Mouse (Mus musculus) liver, embryonic 16.5 days (tissue): ENCODE data around the gene Clec10a. TPM values are rescaled to one million over a fixed set of nuclear protein-coding genes. Genes with fewer than 3 reads are reported as not detected.

ENCODE experiments used
- ATAC-seq: fragments of 200-750 bp; cut with Nextera tagmentation; 2 replicates; pipeline ENCODE4 v1.8.0; 2017; ENCODE audit warnings: low read depth, mild to moderate bottlenecking, moderate number of reproducible peaks, moderate library complexity
- H3K27ac ChIP-seq: fragments of 300-500 bp; sonication (generic); 2 replicates; pipeline ENCODE4 v1.5.1; 2014; ENCODE audit warnings: mild to moderate bottlenecking, low read length
- H3K27me3 ChIP-seq: fragments of 300-500 bp; sonication (generic); 2 replicates; pipeline ENCODE4 v1.6.1; 2014; ENCODE audit warnings: low read depth, low read length, mixed read lengths; ENCODE audit not compliant: control insufficient read depth, insufficient read depth
- H3K36me3 ChIP-seq: fragments of 300-500 bp; sonication (generic); 2 replicates; pipeline ENCODE4 v1.6.1; 2014; ENCODE audit warnings: mild to moderate bottlenecking; ENCODE audit not compliant: control insufficient read depth, insufficient read depth
- H3K4me1 ChIP-seq: fragments of 300-500 bp; sonication (generic); 2 replicates; pipeline ENCODE4 v1.6.1; 2014; ENCODE audit warnings: low read depth, low read length, mixed read lengths; ENCODE audit not compliant: control insufficient read depth
- H3K4me2 ChIP-seq: fragments of 300-500 bp; sonication (generic); 2 replicates; pipeline ENCODE4 v1.6.1; 2014; ENCODE audit warnings: low read depth, low read length, mixed read lengths
- H3K4me3 ChIP-seq: fragments of 300-500 bp; sonication (generic); 2 replicates; pipeline ENCODE4 v1.5.1; 2014; ENCODE audit warnings: low read depth, mild to moderate bottlenecking, low read length
- H3K9ac ChIP-seq: fragments of 300-500 bp; sonication (generic); 2 replicates; pipeline ENCODE4 v1.6.1; 2014; ENCODE audit warnings: low read depth, low read length
- H3K9me3 ChIP-seq: fragments of 300-500 bp; sonication (generic); replicated peaks from 2 replicates; pipeline ENCODE4 v1.6.1; 2016; ENCODE audit warnings: low read length; ENCODE audit not compliant: control insufficient read depth
- WGBS: fragments of 180-500 bp; shearing (Covaris S2); extraction: QIAGEN DNeasy Blood & Tissue Kit; methylation state at CpG from one replicate; pipeline ENCODE4 v1.1.7; 2014; ENCODE audit not compliant: insufficient replicate concordance; 5-methylcytosine and 5-hydroxymethylcytosine counted together
- polyA plus RNA-seq: library from polyadenylated mRNA; unstranded; fragments of >200 nt; fragmentation: Nextera tagmentation; extraction: Ambion mirVana; gene quantifications from 2 replicates; pipeline ENCODE4 v1.2.1, GENCODE M21; 2015

The Clec10a gene
- polyA plus RNA-seq, 1 experiment from 2014 or later, result 0.63 TPM

DNA sequence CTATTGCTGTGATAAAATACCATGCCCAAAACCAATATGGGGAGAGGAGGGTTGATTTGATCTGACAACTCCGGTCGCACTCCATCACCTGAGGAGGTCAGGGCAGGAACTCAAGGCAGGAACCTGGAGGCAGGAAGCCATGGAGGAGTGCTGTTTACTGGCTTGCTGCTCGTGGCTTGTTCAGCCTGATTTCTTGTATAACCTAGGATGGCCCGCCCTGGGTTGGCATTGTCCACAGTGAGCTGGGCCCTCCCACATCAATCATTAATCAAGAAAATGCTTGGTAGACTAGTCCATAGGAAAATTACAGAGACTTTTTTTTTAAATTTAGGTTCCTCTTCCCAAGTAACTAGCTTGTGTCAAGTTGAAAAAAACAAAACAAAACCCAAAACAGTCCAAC is 18.5 kb downstream of the Clec10a start:
- WGBS, result 58% methylated on average over 4 of the region's 4 CpGs
- Histone ChIP-seq H3K4me2 (no peak overlapping the region), H3K9me3 (no peaks in the 10 kb centered on the region), H3K27me3 (no peaks in the 10 kb centered on the region), H3K4me3 (no peak overlapping the region), H3K9ac (no peak overlapping the region), H3K4me1 (no peaks in the 10 kb centered on the region), H3K36me3 (no peaks in the 10 kb centered on the region), H3K27ac (no peak overlapping the region)
- ATAC-seq, result no peak

DNA sequence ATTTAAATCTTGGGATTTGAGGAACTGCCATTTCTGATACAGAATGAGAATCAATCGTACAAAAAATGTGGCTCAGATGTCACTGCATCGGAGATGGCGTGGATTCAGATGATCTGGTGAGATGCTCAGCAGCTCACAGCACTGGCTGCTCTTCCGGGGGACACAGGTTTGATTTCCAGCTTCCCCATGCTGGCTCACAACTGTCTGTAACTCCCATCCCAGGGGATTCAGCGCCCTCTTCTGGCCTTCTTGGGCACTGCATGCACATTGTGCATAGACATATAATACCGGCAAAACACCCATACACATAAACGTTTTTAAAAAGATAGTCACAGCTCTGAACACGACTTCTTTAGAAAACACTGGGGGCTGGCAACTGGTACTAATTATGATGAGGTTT is 21.6 kb downstream of the Clec10a start:
- H3K36me3 ChIP-seq, result no peaks in the 10 kb centered on the region

DNA sequence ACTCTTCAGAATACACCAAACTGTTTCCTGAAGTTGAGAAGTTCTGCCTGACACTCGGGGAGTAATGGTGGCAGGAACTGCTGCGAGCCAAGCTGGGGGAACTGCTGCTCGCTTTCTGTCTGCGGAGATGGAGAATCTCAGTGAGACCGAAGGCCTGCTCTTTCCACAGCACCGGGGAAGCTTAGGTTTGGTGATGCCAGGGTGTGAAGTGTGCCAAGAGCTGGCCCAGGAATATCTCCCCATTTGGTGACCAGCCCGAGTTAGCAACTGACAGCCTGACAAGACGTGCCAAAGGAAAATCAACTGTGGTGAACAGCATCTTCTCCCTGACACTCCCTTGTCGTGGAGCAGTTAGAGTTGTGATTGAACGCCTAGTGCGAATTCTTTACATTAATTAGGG is 22.3 kb downstream of the Clec10a start:
- 69% methylated on average over 11 of the region's 11 CpGs for WGBS

More for the DNA sequence above, 21.6 kb downstream of the Clec10a start:
- no peaks in the 10 kb centered on the region for H3K27me3 ChIP-seq
- 64% methylated on average over 8 of the region's 8 CpGs for WGBS
- no peak for ATAC-seq
- H3K4me2 ChIP-seq, result no peak overlapping the region
- no peak overlapping the region for H3K4me3 ChIP-seq
- no peaks in the 10 kb centered on the region for H3K4me1 ChIP-seq
- H3K9me3 ChIP-seq, result no peaks in the 10 kb centered on the region
- H3K9ac ChIP-seq, result no peak overlapping the region
- H3K27ac ChIP-seq, result no peak overlapping the region

GRCm38 (mm10) chr11:70178756-70179155 is 22.8 kb downstream of the Clec10a start:
- ATAC-seq, result no peak
- Histone ChIP-seq H3K27me3 (no peaks in the 10 kb centered on the region), H3K9me3 (no peaks in the 10 kb centered on the region), H3K27ac (no peak overlapping the region), H3K4me3 (no peak overlapping the region), H3K9ac (no peak overlapping the region), H3K36me3 (no peaks in the 10 kb centered on the region), H3K4me1 (no peaks in the 10 kb centered on the region), H3K4me2 (no peak overlapping the region)
- 62% methylated on average over 11 of the region's 11 CpGs for WGBS

More for the DNA sequence above, 22.3 kb downstream of the Clec10a start:
- H3K27ac ChIP-seq, result no peak overlapping the region
- H3K36me3 ChIP-seq, result no peaks in the 10 kb centered on the region
- no peaks in the 10 kb centered on the region for H3K4me1 ChIP-seq
- H3K4me2 ChIP-seq, result no peak overlapping the region
- ATAC-seq, result no peak
- no peak overlapping the region for H3K9ac ChIP-seq
- H3K27me3 ChIP-seq, result no peaks in the 10 kb centered on the region
- no peak overlapping the region for H3K4me3 ChIP-seq
- no peaks in the 10 kb centered on the region for H3K9me3 ChIP-seq

GRCm38 (mm10) chr11:70179401-70179800 is 23.4 kb downstream of the Clec10a start:
- H3K4me3 ChIP-seq, result no peak overlapping the region
- 35% methylated on average over 14 of the region's 14 CpGs for WGBS
- no peak overlapping the region for H3K4me2 ChIP-seq
- no peak for ATAC-seq
- H3K9ac ChIP-seq, result no peak overlapping the region
- no peaks in the 10 kb centered on the region for H3K27me3 ChIP-seq
- no peak overlapping the region for H3K27ac ChIP-seq
- no peaks in the 10 kb centered on the region for H3K36me3 ChIP-seq
- no peaks in the 10 kb centered on the region for H3K4me1 ChIP-seq
- no peaks in the 10 kb centered on the region for H3K9me3 ChIP-seq

DNA sequence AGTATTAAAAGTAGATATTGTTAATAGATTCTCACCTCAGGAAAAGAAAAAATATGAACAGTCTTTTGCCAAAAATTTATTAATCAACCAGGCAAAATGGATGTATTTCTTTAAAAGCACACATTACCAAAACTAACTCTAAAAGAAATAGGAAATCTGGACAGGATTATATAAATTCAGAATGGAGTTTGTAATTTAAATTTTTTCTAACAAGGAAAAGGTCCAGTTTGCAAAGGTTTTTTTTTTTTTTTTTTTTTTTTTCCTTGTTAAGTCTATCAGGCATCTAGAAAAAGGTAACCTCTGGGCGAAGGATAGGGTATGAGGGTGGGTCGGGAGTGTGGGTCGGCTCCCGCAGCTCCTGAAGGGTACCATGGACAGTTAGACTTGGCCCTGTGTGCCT is 24.5 kb downstream of the Clec10a start:
- H3K9me3 ChIP-seq, result no peaks in the 10 kb centered on the region
- no peak overlapping the region for H3K9ac ChIP-seq
- no peak overlapping the region for H3K27ac ChIP-seq
- H3K36me3 ChIP-seq, result no peaks in the 10 kb centered on the region
- WGBS, result 58% methylated on average over 4 of the region's 4 CpGs
- no peak overlapping the region for H3K4me3 ChIP-seq
- no peaks in the 10 kb centered on the region for H3K27me3 ChIP-seq
- no peak for ATAC-seq
- H3K4me1 ChIP-seq, result no peaks in the 10 kb centered on the region
- H3K4me2 ChIP-seq, result no peak overlapping the region

GRCm38 (mm10) chr11:70185120-70185519 is 29.1 kb downstream of the Clec10a start:
- Histone ChIP-seq H3K27me3 (no peaks in the 10 kb centered on the region), H3K4me2 (no peak overlapping the region), H3K27ac (no peak overlapping the region), H3K36me3 (no peaks in the 10 kb centered on the region), H3K4me3 (no peak overlapping the region), H3K4me1 (no peaks in the 10 kb centered on the region), H3K9me3 (no peaks in the 10 kb centered on the region), H3K9ac (no peak overlapping the region)
- WGBS, result 33% methylated on average over 7 of the region's 7 CpGs
- ATAC-seq, result no peak

GRCm38 (mm10) chr11:70189319-70190134 is 33.5 kb downstream of the Clec10a start:
- Histone ChIP-seq H3K27ac (no peak overlapping the region), H3K36me3 (no peaks in the 10 kb centered on the region), H3K4me3 (no peak overlapping the region), H3K9me3 (no peaks in the 10 kb centered on the region), H3K27me3 (no peaks in the 10 kb centered on the region), H3K4me1 (no peaks in the 10 kb centered on the region), H3K9ac (no peak overlapping the region), H3K4me2 (no peak overlapping the region)
- ATAC-seq, result no peak
- 78% methylated on average over 28 of the region's 28 CpGs for WGBS

GRCm38 (mm10) chr11:70191188-70191587 is 35.2 kb downstream of the Clec10a start:
- 60% methylated on average over 6 of the region's 6 CpGs for WGBS
- no peak for ATAC-seq
- no peak overlapping the region for H3K27ac ChIP-seq
- no peaks in the 10 kb centered on the region for H3K36me3 ChIP-seq
- H3K4me1 ChIP-seq, result no peaks in the 10 kb centered on the region
- no peaks in the 10 kb centered on the region for H3K27me3 ChIP-seq
- H3K4me2 ChIP-seq, result no peak overlapping the region
- no peaks in the 10 kb centered on the region for H3K9me3 ChIP-seq
- no peak overlapping the region for H3K4me3 ChIP-seq
- H3K9ac ChIP-seq, result no peak overlapping the region
